Mouse (Mus musculus): ENCODE results near the gene Slit3. TPM values are rescaled to one million over a fixed set of nuclear protein-coding genes. Genes with fewer than 3 reads are reported as not detected.

Slit3 gene
- polyA plus RNA-seq, 1 experiment from 2014 or later = 50.0 TPM

DNA sequence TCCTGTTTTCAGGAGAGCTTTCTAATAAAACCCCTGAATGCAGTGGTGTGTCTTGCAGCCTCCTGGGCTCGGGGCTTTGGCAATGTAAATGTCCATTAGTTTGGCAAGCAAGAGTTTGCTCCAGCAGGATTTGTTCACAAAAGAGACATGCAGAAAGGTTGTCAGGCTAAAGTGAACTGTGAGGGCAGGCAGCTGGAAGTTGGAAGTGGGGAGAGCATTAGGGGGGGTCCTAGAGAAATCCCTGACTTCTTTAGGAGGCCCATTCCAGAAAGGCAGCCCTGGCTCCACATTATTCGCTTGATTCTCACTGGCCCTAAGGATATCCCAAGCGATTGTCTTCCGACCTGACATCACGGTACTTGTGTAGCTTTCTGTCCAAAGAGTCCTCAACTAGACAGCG is 285.5 kb downstream of the Slit3 start:
- H3K4me3 ChIP-seq = no peak overlapping the region
- H3K4me1 ChIP-seq = peaks cover 16% of the 10 kb centered on the region; the same call in 1 of the 2 replicates
- ATAC-seq (ENCODE audit: low FRiP score) = no peak
- no peak overlapping the region for H3K4me2 ChIP-seq (replicated peaks)
- H3K36me3 ChIP-seq = no peaks in the 10 kb centered on the region
- H3K9me3 ChIP-seq (replicated peaks) = no peaks in the 10 kb centered on the region
- peak overlapping the region; percentile 44; the same call in 1 of the 2 replicates for H3K27ac ChIP-seq
- no peak overlapping the region for H3K9ac ChIP-seq
- 63% methylated on average over 6 of the region's 6 CpGs for WGBS
- peaks cover 4% of the 10 kb centered on the region; the same call in 1 of the 2 replicates for H3K27me3 ChIP-seq

- peaks cover 4% of the 10 kb centered on the region; the same call in 1 of the 2 replicates for H3K27me3 ChIP-seq
- H3K4me2 ChIP-seq (replicated peaks) = no peak overlapping the region
- H3K9ac ChIP-seq = no peak overlapping the region
- WGBS = 60% methylated on average over 12 of the region's 12 CpGs
- ATAC-seq (ENCODE audit: low FRiP score) = peak; percentile 77; the same call in 1 of the 2 replicates
- no peaks in the 10 kb centered on the region for H3K36me3 ChIP-seq
- no peaks in the 10 kb centered on the region for H3K9me3 ChIP-seq (replicated peaks)
- peaks cover 16% of the 10 kb centered on the region; the same call in 1 of the 2 replicates for H3K4me1 ChIP-seq
- H3K4me3 ChIP-seq = no peak overlapping the region
- H3K27ac ChIP-seq = no peak overlapping the region
Measured at GRCm38 (mm10) chr11:35407341-35408154, 286.5 kb downstream of the Slit3 start.

DNA sequence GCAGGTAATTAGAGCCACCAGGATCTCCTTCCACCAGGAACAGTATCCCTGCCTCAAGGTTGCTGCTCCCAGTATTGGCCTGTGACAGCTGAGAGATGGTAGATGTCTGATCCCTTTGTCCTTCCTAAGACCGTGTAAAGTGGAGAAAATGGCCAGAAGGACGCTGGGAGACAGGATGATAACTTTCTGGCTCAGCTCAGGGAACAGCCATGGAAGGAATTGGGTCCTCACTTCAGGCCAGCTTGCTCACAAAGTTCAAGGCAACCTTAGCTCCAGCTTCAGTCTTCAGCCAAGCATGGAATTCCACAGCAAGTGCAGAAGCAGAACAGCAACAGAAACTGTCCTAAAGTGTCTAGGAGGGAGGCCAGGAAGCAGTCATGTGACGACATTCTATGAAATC is 289.4 kb downstream of the Slit3 start:
- Histone ChIP-seq H3K36me3 (no peaks in the 10 kb centered on the region), H3K4me3 (no peak overlapping the region), H3K27ac (no peak overlapping the region), H3K4me1 (peaks cover 12% of the 10 kb centered on the region; the same call in 1 of the 2 replicates), H3K9me3 (replicated peaks) (no peaks in the 10 kb centered on the region), H3K27me3 (no peaks in the 10 kb centered on the region), H3K9ac (no peak overlapping the region), H3K4me2 (replicated peaks) (no peak overlapping the region)
- WGBS = 76% methylated on average over 3 of the region's 3 CpGs
- ATAC-seq (ENCODE audit: low FRiP score) = no peak

DNA sequence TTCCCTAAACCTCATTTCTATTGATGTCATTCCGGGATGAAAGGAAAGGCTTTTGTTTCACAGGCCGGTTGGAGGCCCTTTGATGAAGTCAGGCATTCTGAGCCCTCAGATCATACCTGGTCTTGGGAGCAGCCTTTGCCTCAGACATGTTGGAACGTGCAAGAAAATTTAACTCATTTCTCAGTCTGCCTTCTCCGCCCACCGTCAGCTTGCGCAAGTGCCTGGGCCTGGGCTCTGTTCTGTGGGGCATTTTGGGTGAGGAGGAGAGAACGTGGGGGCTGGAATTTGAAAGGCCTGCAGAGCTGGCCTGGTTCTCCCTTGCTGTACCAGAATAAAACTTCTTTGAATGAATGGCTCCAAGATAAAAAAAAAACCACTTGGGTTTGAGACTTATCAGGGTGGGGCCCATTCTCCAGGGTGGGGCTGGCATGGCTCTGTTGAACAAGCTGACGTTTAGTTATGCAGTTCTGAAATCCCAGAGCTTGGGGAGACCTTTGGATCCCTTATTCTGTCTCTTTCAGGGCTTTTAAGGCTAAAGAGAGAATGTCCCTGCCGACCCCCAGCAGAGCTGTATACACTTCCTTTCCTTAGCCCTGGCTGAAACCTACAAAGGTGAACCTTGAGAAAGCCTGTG is 294.9 kb downstream of the Slit3 start:
- Histone ChIP-seq H3K4me1 (peaks cover 14% of the 10 kb centered on the region), H3K4me3 (no peak overlapping the region), H3K4me2 (replicated peaks) (no peak overlapping the region), H3K9me3 (replicated peaks) (no peaks in the 10 kb centered on the region), H3K36me3 (no peaks in the 10 kb centered on the region), H3K9ac (no peak overlapping the region), H3K27me3 (no peaks in the 10 kb centered on the region), H3K27ac (no peak overlapping the region)
- WGBS = 53% methylated on average over 9 of the region's 9 CpGs
- ATAC-seq (ENCODE audit: low FRiP score) = no peak

DNA sequence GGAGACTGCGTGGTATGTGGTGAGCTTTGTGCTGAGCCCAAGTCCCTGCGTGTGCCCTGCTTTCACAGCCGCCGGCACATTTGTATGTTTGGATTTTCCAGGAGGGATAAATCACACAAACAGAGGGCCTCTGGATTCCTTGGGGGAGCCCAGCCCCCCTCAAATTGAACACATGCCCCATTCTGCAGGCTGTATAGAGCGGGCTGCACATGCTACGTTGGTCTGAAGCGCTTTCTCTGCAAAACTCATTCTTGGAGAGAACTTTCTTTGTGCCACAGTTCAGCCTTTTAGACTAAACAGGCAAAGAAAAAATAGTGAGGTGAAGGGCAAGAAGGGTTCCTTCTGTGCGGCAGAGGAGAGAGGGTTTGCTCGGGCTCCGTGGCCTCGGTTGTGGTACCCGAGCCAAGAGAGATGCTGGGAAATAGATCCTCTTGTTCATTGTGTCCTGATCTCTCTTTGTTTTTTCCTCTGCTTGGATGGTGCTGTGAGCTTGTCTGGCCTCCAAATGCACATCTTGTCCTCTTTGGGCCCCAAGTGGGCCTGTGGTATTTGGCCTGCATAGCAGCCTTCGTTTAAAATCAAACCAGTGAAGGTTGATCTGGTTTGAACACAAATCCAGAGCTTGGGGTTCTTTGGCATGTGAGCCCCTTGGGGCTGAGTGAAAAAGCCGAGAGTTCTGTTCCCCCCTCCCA is 295.5 kb downstream of the Slit3 start:
- Histone ChIP-seq H3K27ac (no peak overlapping the region), H3K9me3 (replicated peaks) (no peaks in the 10 kb centered on the region), H3K4me1 (peaks cover 14% of the 10 kb centered on the region), H3K4me2 (replicated peaks) (no peak overlapping the region), H3K27me3 (no peaks in the 10 kb centered on the region), H3K4me3 (no peak overlapping the region), H3K36me3 (no peaks in the 10 kb centered on the region), H3K9ac (no peak overlapping the region)
- ATAC-seq (ENCODE audit: low FRiP score) = no peak
- 57% methylated on average over 14 of the region's 14 CpGs for WGBS

GRCm38 (mm10) chr11:35417911-35418552 is 297.0 kb downstream of the Slit3 start:
- WGBS = 60% methylated on average over 13 of the region's 13 CpGs

DNA sequence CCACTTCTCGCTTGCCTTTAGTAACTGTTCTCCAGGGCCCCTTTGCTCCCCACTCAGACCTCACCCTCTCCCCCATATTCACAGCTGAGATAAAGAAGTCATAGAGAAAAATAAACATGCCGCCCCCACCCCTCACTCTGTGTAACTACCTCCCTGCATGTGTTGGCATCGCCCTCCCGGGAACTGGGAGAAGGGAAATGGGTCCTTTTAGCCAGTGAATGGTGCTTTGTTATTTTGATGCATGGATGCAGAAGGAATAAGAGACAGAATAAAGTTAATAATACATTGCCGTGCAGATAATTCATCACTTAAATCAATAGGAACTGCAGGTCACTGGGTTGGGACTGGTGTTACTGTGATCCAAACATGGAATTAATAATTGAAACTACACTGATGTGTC is 298.0 kb downstream of the Slit3 start:
- WGBS = 78% methylated on average over 5 of the region's 5 CpGs
- Histone ChIP-seq H3K36me3 (no peaks in the 10 kb centered on the region), H3K4me3 (no peak overlapping the region), H3K9ac (no peak overlapping the region), H3K9me3 (replicated peaks) (no peaks in the 10 kb centered on the region), H3K4me1 (peaks cover 14% of the 10 kb centered on the region), H3K27me3 (no peaks in the 10 kb centered on the region), H3K27ac (no peak overlapping the region), H3K4me2 (replicated peaks) (no peak overlapping the region)
- ATAC-seq (ENCODE audit: low FRiP score) = no peak

More at GRCm38 (mm10) chr11:35417911-35418552, 297.0 kb downstream of the Slit3 start:
- ATAC-seq (ENCODE audit: low FRiP score) = no peak
- H3K27ac ChIP-seq = no peak overlapping the region
- H3K4me3 ChIP-seq = no peak overlapping the region
- H3K4me1 ChIP-seq = peaks cover 14% of the 10 kb centered on the region
- H3K9ac ChIP-seq = no peak overlapping the region
- no peak overlapping the region for H3K4me2 ChIP-seq (replicated peaks)
- H3K27me3 ChIP-seq = no peaks in the 10 kb centered on the region
- H3K36me3 ChIP-seq = no peaks in the 10 kb centered on the region
- no peaks in the 10 kb centered on the region for H3K9me3 ChIP-seq (replicated peaks)

DNA sequence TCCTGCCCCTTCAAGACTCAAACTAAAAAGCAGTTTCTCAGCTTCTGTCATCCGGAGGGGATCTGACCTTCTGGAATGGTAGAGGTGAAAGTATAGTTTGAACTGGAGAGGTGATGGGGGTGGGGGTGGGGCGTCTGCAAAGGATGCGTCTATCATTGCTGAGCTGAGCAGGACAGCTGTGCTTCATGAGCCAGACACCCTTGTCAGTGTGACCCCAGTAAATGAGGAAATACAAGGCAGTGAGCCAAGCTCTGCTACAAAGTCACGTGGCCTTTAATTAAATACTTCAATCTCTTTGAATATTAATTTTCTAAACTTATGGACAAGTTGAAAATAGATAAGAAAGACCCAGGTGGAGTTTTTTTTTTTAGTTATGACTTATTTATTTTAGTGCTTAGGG is 300.7 kb downstream of the Slit3 start:
- H3K4me1 ChIP-seq = peaks cover 7% of the 10 kb centered on the region

DNA sequence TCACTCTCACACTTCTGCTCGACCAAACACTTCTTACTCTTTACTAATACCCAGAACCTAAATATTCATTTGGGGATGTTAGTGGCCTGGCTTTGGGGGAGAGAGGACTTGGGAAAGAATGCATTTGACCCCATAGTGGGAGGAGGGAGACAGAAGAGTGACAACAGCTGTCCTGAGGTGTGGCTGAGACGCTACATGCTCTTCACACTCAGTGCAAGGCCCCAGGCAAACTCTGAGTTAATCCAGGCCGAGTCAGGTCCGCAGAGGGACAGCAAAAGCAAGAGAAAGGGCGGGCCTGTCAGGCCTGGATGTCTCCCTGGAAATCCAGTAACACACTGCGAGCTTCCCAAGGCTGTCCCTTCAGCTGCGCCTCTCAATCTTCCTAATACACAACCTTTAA is 307.0 kb downstream of the Slit3 start:
- Histone ChIP-seq H3K9me3 (replicated peaks) (no peaks in the 10 kb centered on the region), H3K27ac (no peak overlapping the region), H3K4me1 (no peaks in the 10 kb centered on the region), H3K4me3 (no peak overlapping the region), H3K36me3 (no peaks in the 10 kb centered on the region), H3K9ac (no peak overlapping the region), H3K4me2 (replicated peaks) (no peak overlapping the region), H3K27me3 (no peaks in the 10 kb centered on the region)
- WGBS = 73% methylated on average over 7 of the region's 7 CpGs
- ATAC-seq (ENCODE audit: low FRiP score) = no peak

More for the DNA sequence above, 300.7 kb downstream of the Slit3 start:
- Histone ChIP-seq H3K4me2 (replicated peaks) (no peak overlapping the region), H3K4me3 (no peak overlapping the region), H3K27me3 (no peaks in the 10 kb centered on the region), H3K9me3 (replicated peaks) (no peaks in the 10 kb centered on the region), H3K27ac (no peak overlapping the region), H3K36me3 (no peaks in the 10 kb centered on the region), H3K9ac (no peak overlapping the region)
- no peak for ATAC-seq (ENCODE audit: low FRiP score)
- WGBS = 53% methylated on average over 4 of the region's 4 CpGs

DNA sequence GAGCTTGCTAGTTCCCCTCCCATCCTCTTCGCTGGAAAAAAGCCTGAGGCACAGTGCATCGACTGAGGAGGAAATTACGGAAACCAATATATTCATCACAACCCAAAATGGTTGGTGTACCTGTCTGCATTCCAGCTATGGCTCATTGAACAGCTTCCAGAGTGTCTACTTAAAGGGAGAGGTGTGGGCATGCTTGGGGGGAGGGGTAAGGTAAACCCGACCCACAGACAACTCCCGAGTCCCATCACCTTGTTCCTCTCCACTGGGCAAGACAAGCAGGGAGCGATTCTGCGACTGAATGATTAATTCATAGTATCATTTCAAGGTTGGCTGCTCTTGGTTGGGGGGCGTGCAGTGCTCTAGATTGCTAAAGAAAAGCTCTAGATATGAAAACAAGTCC is 310.1 kb downstream of the Slit3 start:
- Histone ChIP-seq H3K27me3 (no peaks in the 10 kb centered on the region), H3K9ac (no peak overlapping the region), H3K4me1 (no peaks in the 10 kb centered on the region), H3K9me3 (replicated peaks) (no peaks in the 10 kb centered on the region), H3K36me3 (no peaks in the 10 kb centered on the region), H3K4me3 (no peak overlapping the region), H3K4me2 (replicated peaks) (no peak overlapping the region), H3K27ac (no peak overlapping the region)
- no peak for ATAC-seq (ENCODE audit: low FRiP score)
- WGBS = 62% methylated on average over 8 of the region's 8 CpGs

- Histone ChIP-seq H3K9me3 (replicated peaks) (no peaks in the 10 kb centered on the region), H3K4me3 (no peak overlapping the region), H3K4me1 (0 out of 2 replicates have a peak, but pooled peaks cover 3% of the 10 kb centered on the region), H3K27me3 (no peaks in the 10 kb centered on the region; the same call in 1 of the 2 replicates), H3K4me2 (replicated peaks) (no peak overlapping the region), H3K36me3 (no peaks in the 10 kb centered on the region), H3K27ac (no peak overlapping the region), H3K9ac (no peak overlapping the region)
- no peak for ATAC-seq (ENCODE audit: low FRiP score)
- 64% methylated on average over 6 of the region's 6 CpGs for WGBS
Measured at GRCm38 (mm10) chr11:35437510-35437909, 316.5 kb downstream of the Slit3 start.

DNA sequence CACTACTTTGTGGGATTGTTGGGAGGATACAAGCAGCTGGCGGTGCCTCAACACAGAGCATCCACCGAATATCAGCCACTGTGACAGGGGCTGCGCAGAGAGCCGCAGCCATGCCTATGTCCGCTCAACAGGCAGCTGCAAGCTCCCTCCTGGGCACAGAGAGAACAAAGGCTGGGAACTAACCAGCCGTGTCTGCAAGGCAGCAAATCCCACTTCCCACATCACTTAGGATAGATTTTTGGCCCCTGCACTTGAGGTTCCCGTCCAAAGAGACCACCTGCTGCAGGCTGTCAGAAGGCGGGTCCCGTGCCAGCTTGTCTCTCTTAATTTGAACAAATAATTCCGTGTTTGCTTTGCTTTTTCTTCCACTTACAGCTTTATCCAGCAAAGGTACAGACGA is 319.2 kb downstream of the Slit3 start:
- Histone ChIP-seq H3K36me3 (no peaks in the 10 kb centered on the region), H3K9ac (no peak overlapping the region), H3K4me3 (no peak overlapping the region), H3K4me2 (replicated peaks) (no peak overlapping the region), H3K9me3 (replicated peaks) (no peaks in the 10 kb centered on the region), H3K4me1 (0 out of 2 replicates have a peak, but pooled peaks cover 8% of the 10 kb centered on the region), H3K27me3 (no peaks in the 10 kb centered on the region; the same call in 1 of the 2 replicates), H3K27ac (no peak overlapping the region)
- ATAC-seq (ENCODE audit: low FRiP score) = no peak
- WGBS = 45% methylated on average over 11 of the region's 11 CpGs

All from hindbrain, embryonic 12.5 days (tissue).